Mouse (Mus musculus): ENCODE results near the gene Bpifb9a. TPM values are rescaled to one million over a fixed set of nuclear protein-coding genes. Genes with fewer than 3 reads are reported as not detected.

Bpifb9a gene
- polyA plus RNA-seq, 1 experiment from 2014 or later = not detected

Other genes with a start within 250 kb of the Bpifb9a start
- not detected in 2 replicates for gene Bpifa2, start 249.6 kb upstream of the Bpifb9a start, polyA plus RNA-seq (2015; fragmentation: Nextera tagmentation; extraction: Ambion mirVana)
- not detected in 2 replicates for gene Bpifa3, start 127.5 kb upstream of the Bpifb9a start, polyA plus RNA-seq (2015; fragmentation: Nextera tagmentation; extraction: Ambion mirVana)
- gene Bpifa1, start 115.0 kb upstream of the Bpifb9a start, polyA plus RNA-seq (2015; fragmentation: Nextera tagmentation; extraction: Ambion mirVana) = not detected in 2 replicates
- gene Bpifa5, start 95.2 kb upstream of the Bpifb9a start, polyA plus RNA-seq (2015; fragmentation: Nextera tagmentation; extraction: Ambion mirVana) = not detected in 2 replicates
- gene Bpifb1, start 67.0 kb upstream of the Bpifb9a start, polyA plus RNA-seq (2015; fragmentation: Nextera tagmentation; extraction: Ambion mirVana) = 0.27 TPM in 1 of 2 replicates, not detected in the other
- 0.26 and 0.39 TPM in 2 replicates for gene Bpifb5, start 34.1 kb upstream of the Bpifb9a start, polyA plus RNA-seq (2015; fragmentation: Nextera tagmentation; extraction: Ambion mirVana)
- not detected in 2 replicates for gene Bpifb9b, start 49.4 kb downstream of the Bpifb9a start, polyA plus RNA-seq (2015; fragmentation: Nextera tagmentation; extraction: Ambion mirVana)
- gene Cdk5rap1, start 115.2 kb downstream of the Bpifb9a start, polyA plus RNA-seq (2015; fragmentation: Nextera tagmentation; extraction: Ambion mirVana) = 16.0 and 16.1 TPM in 2 replicates
- gene Snta1, start 150.2 kb downstream of the Bpifb9a start, polyA plus RNA-seq (2015; fragmentation: Nextera tagmentation; extraction: Ambion mirVana) = 7.4 and 7.6 TPM in 2 replicates
- gene Cbfa2t2, start 178.6 kb downstream of the Bpifb9a start, polyA plus RNA-seq (2015; fragmentation: Nextera tagmentation; extraction: Ambion mirVana) = 56.1 and 58.7 TPM in 2 replicates

All from hindbrain, embryonic 13.5 days (tissue).